Mouse (Mus musculus) lung, embryonic 15.5 days (tissue): Measurements from ENCODE around the gene Iqcg. TPM values are rescaled to one million over a fixed set of nuclear protein-coding genes. Genes with fewer than 3 reads are reported as not detected.

Source experiments
- ATAC-seq: fragments of 200-750 bp; cut with Nextera tagmentation; 2 replicates; pipeline ENCODE4 v1.8.0; 2017; ENCODE audit warnings: moderate number of reproducible peaks, borderline replicate concordance; ENCODE audit not compliant: low FRiP score, low TSS enrichment; ENCODE audit errors: extremely low read depth
- H3K27ac ChIP-seq: fragments of 300-500 bp; sonication (generic); 2 replicates; pipeline ENCODE4 v1.5.1; 2015; ENCODE audit warnings: moderate library complexity, mild to moderate bottlenecking, inconsistent platforms
- H3K27me3 ChIP-seq: fragments of 300-500 bp; sonication (generic); 2 replicates; pipeline ENCODE4 v1.6.1; 2015; ENCODE audit warnings: inconsistent platforms
- H3K36me3 ChIP-seq: fragments of 300-500 bp; sonication (generic); 2 replicates; pipeline ENCODE4 v1.6.1; 2015; ENCODE audit warnings: inconsistent platforms
- H3K4me1 ChIP-seq: fragments of 300-500 bp; sonication (generic); 2 replicates; pipeline ENCODE4 v1.6.1; 2015; ENCODE audit warnings: inconsistent platforms
- H3K4me2 ChIP-seq: fragments of 300-500 bp; sonication (generic); 2 replicates; pipeline ENCODE4 v1.6.1; 2015; ENCODE audit warnings: inconsistent platforms, mild to moderate bottlenecking, moderate library complexity
- H3K4me3 ChIP-seq: fragments of 300-500 bp; sonication (generic); 2 replicates; pipeline ENCODE4 v1.5.1; 2015; ENCODE audit warnings: mild to moderate bottlenecking, inconsistent platforms
- H3K9ac ChIP-seq: fragments of 300-500 bp; sonication (generic); 2 replicates; pipeline ENCODE4 v1.6.1; 2015; ENCODE audit warnings: inconsistent platforms
- H3K9me3 ChIP-seq: fragments of 300-500 bp; sonication (generic); 2 replicates; pipeline ENCODE4 v1.6.1; 2016; ENCODE audit warnings: inconsistent platforms
- WGBS: fragments of 180-500 bp; shearing (Covaris S2); methylation state at CpG from one replicate; pipeline ENCODE4 v1.1.7; 2015; 5-methylcytosine and 5-hydroxymethylcytosine counted together
- polyA plus RNA-seq: library from polyadenylated mRNA; unstranded; fragments of >200 nt; fragmentation: Nextera tagmentation; extraction: Ambion mirVana; gene quantifications from 2 replicates; pipeline ENCODE4 v1.2.1, GENCODE M21; 2015

The Iqcg gene
- polyA plus RNA-seq, 1 experiment from 2014 or later: 4.3 TPM

- peaks cover 16% of the 10 kb centered on the region for H3K36me3 ChIP-seq
Measured at GRCm38 (mm10) chr16:33015396-33015907, 40.6 kb downstream of the Iqcg start.

GRCm38 (mm10) chr16:33014921-33015320, 41.1 kb downstream of the Iqcg start:
- Histone ChIP-seq H3K9me3 (no peaks in the 10 kb centered on the region), H3K4me2 (no peak overlapping the region), H3K4me3 (no peak overlapping the region), H3K36me3 (peaks cover 21% of the 10 kb centered on the region), H3K27me3 (no peaks in the 10 kb centered on the region), H3K9ac (no peak overlapping the region), H3K4me1 (peaks cover 13% of the 10 kb centered on the region), H3K27ac (peak overlapping the region; percentile 76)
- WGBS: 87% methylated on average over 1 of the region's 1 CpGs
- peak; percentile 44; the same call in 1 of the 2 replicates for ATAC-seq

More at GRCm38 (mm10) chr16:33015396-33015907, 40.6 kb downstream of the Iqcg start:
- peak; percentile 74; the same call in 1 of the 2 replicates for ATAC-seq
- no peak overlapping the region for H3K9ac ChIP-seq
- 80% methylated on average over 3 of the region's 3 CpGs for WGBS
- no peak overlapping the region for H3K4me3 ChIP-seq
- H3K4me2 ChIP-seq: no peak overlapping the region
- peak overlapping the region; percentile 27 for H3K27ac ChIP-seq
- H3K9me3 ChIP-seq: no peaks in the 10 kb centered on the region
- peaks cover 13% of the 10 kb centered on the region for H3K4me1 ChIP-seq
- H3K27me3 ChIP-seq: no peaks in the 10 kb centered on the region

GRCm38 (mm10) chr16:33013801-33014200, 42.2 kb downstream of the Iqcg start:
- no peak overlapping the region for H3K4me2 ChIP-seq
- H3K27ac ChIP-seq: no peak overlapping the region
- 90% methylated on average over 5 of the region's 5 CpGs for WGBS
- peaks cover 13% of the 10 kb centered on the region for H3K4me1 ChIP-seq
- H3K4me3 ChIP-seq: no peak overlapping the region
- ATAC-seq: no peak
- H3K36me3 ChIP-seq: peaks cover 33% of the 10 kb centered on the region
- H3K9ac ChIP-seq: no peak overlapping the region
- no peaks in the 10 kb centered on the region for H3K27me3 ChIP-seq
- H3K9me3 ChIP-seq: no peaks in the 10 kb centered on the region

GRCm38 (mm10) chr16:33010166-33010565, 45.9 kb downstream of the Iqcg start:
- WGBS: 90% methylated on average over 6 of the region's 6 CpGs
- peaks cover 34% of the 10 kb centered on the region for H3K4me1 ChIP-seq
- peaks cover 41% of the 10 kb centered on the region for H3K36me3 ChIP-seq
- H3K4me3 ChIP-seq: no peak overlapping the region
- H3K9me3 ChIP-seq: no peaks in the 10 kb centered on the region
- H3K27ac ChIP-seq: no peak overlapping the region
- no peaks in the 10 kb centered on the region for H3K27me3 ChIP-seq
- H3K4me2 ChIP-seq: no peak overlapping the region
- no peak overlapping the region for H3K9ac ChIP-seq
- no peak for ATAC-seq

GRCm38 (mm10) chr16:33007436-33007835, 48.6 kb downstream of the Iqcg start:
- H3K4me2 ChIP-seq: no peak overlapping the region
- 79% methylated on average over 7 of the region's 7 CpGs for WGBS
- peaks cover 33% of the 10 kb centered on the region for H3K36me3 ChIP-seq

GRCm38 (mm10) chr16:33006888-33007287, 49.1 kb downstream of the Iqcg start:
- ATAC-seq: no peak
- H3K36me3 ChIP-seq: peaks cover 29% of the 10 kb centered on the region
- H3K4me1 ChIP-seq: peaks cover 40% of the 10 kb centered on the region
- no peaks in the 10 kb centered on the region for H3K27me3 ChIP-seq
- no peak overlapping the region for H3K4me2 ChIP-seq
- peak overlapping the region; percentile 45 for H3K27ac ChIP-seq
- no peak overlapping the region for H3K9ac ChIP-seq
- H3K9me3 ChIP-seq: no peaks in the 10 kb centered on the region
- WGBS: 71% methylated on average over 7 of the region's 7 CpGs
- H3K4me3 ChIP-seq: no peak overlapping the region

More at GRCm38 (mm10) chr16:33007436-33007835, 48.6 kb downstream of the Iqcg start:
- H3K4me3 ChIP-seq: no peak overlapping the region
- H3K9me3 ChIP-seq: no peaks in the 10 kb centered on the region
- H3K4me1 ChIP-seq: peaks cover 40% of the 10 kb centered on the region
- peak overlapping the region; percentile 59; the same call in 1 of the 2 replicates for H3K27ac ChIP-seq
- ATAC-seq: no peak
- no peaks in the 10 kb centered on the region for H3K27me3 ChIP-seq
- H3K9ac ChIP-seq: no peak overlapping the region

GRCm38 (mm10) chr16:33005216-33005615, 50.8 kb downstream of the Iqcg start:
- Histone ChIP-seq H3K9ac (no peak overlapping the region), H3K4me1 (peaks cover 40% of the 10 kb centered on the region), H3K4me2 (peak overlapping the region; percentile 11; the same call in 1 of the 2 replicates), H3K36me3 (peaks cover 38% of the 10 kb centered on the region), H3K4me3 (no peak overlapping the region), H3K27ac (peak overlapping the region; percentile 63), H3K9me3 (no peaks in the 10 kb centered on the region), H3K27me3 (no peaks in the 10 kb centered on the region)
- ATAC-seq: peak; percentile 61; the same call in 1 of the 2 replicates
- WGBS: 8% methylated on average over 9 of the region's 9 CpGs

- no peak overlapping the region for H3K4me3 ChIP-seq
- H3K4me1 ChIP-seq: no peaks in the 10 kb centered on the region
- peaks cover 44% of the 10 kb centered on the region for H3K36me3 ChIP-seq
- no peak for ATAC-seq
- H3K9me3 ChIP-seq: no peaks in the 10 kb centered on the region
- H3K27me3 ChIP-seq: no peaks in the 10 kb centered on the region
- no peak overlapping the region for H3K4me2 ChIP-seq
- no peak overlapping the region for H3K27ac ChIP-seq
- H3K9ac ChIP-seq: no peak overlapping the region
- WGBS: 89% methylated on average over 5 of the region's 5 CpGs
Measured at GRCm38 (mm10) chr16:32992158-32992557, 63.9 kb downstream of the Iqcg start.

GRCm38 (mm10) chr16:32984631-32985030, 71.4 kb downstream of the Iqcg start:
- H3K36me3 ChIP-seq: peaks cover 42% of the 10 kb centered on the region

GRCm38 (mm10) chr16:32981405-32981804, 74.6 kb downstream of the Iqcg start:
- H3K4me3 ChIP-seq: no peak overlapping the region

More at GRCm38 (mm10) chr16:32984631-32985030, 71.4 kb downstream of the Iqcg start:
- Histone ChIP-seq H3K4me3 (no peak overlapping the region), H3K4me1 (no peaks in the 10 kb centered on the region), H3K27ac (no peak overlapping the region), H3K4me2 (no peak overlapping the region), H3K27me3 (no peaks in the 10 kb centered on the region), H3K9ac (no peak overlapping the region), H3K9me3 (no peaks in the 10 kb centered on the region)
- WGBS: 74% methylated on average over 2 of the region's 2 CpGs
- ATAC-seq: no peak

GRCm38 (mm10) chr16:32980227-32980626, 75.8 kb downstream of the Iqcg start:
- peaks cover 38% of the 10 kb centered on the region for H3K36me3 ChIP-seq
- 91% methylated on average over 1 of the region's 1 CpGs for WGBS
- no peak overlapping the region for H3K4me2 ChIP-seq

More at GRCm38 (mm10) chr16:32981405-32981804, 74.6 kb downstream of the Iqcg start:
- Histone ChIP-seq H3K27ac (no peak overlapping the region), H3K9me3 (no peaks in the 10 kb centered on the region), H3K4me1 (no peaks in the 10 kb centered on the region), H3K27me3 (no peaks in the 10 kb centered on the region), H3K36me3 (peaks cover 35% of the 10 kb centered on the region), H3K9ac (no peak overlapping the region), H3K4me2 (no peak overlapping the region)
- ATAC-seq: no peak
- 81% methylated on average over 4 of the region's 4 CpGs for WGBS

GRCm38 (mm10) chr16:32973047-32973446, 83.0 kb downstream of the Iqcg start:
- ATAC-seq: no peak
- Histone ChIP-seq H3K4me3 (no peak overlapping the region), H3K36me3 (peaks cover 21% of the 10 kb centered on the region), H3K4me2 (no peak overlapping the region), H3K27me3 (no peaks in the 10 kb centered on the region), H3K27ac (no peak overlapping the region), H3K9me3 (no peaks in the 10 kb centered on the region), H3K9ac (no peak overlapping the region), H3K4me1 (no peaks in the 10 kb centered on the region)
- 66% methylated on average over 2 of the region's 2 CpGs for WGBS

More at GRCm38 (mm10) chr16:32980227-32980626, 75.8 kb downstream of the Iqcg start:
- Histone ChIP-seq H3K4me3 (no peak overlapping the region), H3K4me1 (no peaks in the 10 kb centered on the region), H3K27me3 (no peaks in the 10 kb centered on the region), H3K9ac (no peak overlapping the region), H3K9me3 (no peaks in the 10 kb centered on the region), H3K27ac (no peak overlapping the region)
- no peak for ATAC-seq
